Mouse (Mus musculus) frontal cortex, postnatal 14 days (tissue): ENCODE measurements around the gene Nppc.

Experiments
- DNase-seq, 2 experiments: peaks; one replicate each; pipeline ENCODE4 v3.0.0; 2022; ENCODE audit warnings: low spot score in 2 of 2

Gene Nppc

GRCm38 (mm10) chr1:86652675-86653074, 17.7 kb downstream of the Nppc start:
- no peak for DNase-seq

GRCm38 (mm10) chr1:86650272-86650671, 20.1 kb downstream of the Nppc start:
- DNase-seq, result peak; percentile 41 to 74

GRCm38 (mm10) chr1:86647517-86647916, 22.9 kb downstream of the Nppc start:
- DNase-seq, result no peak

- no peak for DNase-seq
Observed at GRCm38 (mm10) chr1:86643101-86643809, 27.1 kb downstream of the Nppc start.

GRCm38 (mm10) chr1:86634751-86635359, 35.5 kb downstream of the Nppc start:
- no peak for DNase-seq

- no peak for DNase-seq
Observed at GRCm38 (mm10) chr1:86633840-86634750, 36.3 kb downstream of the Nppc start.

GRCm38 (mm10) chr1:86633434-86633833, 36.9 kb downstream of the Nppc start:
- DNase-seq, result no peak

GRCm38 (mm10) chr1:86632732-86633380, 37.5 kb downstream of the Nppc start:
- no peak for DNase-seq

GRCm38 (mm10) chr1:86630527-86630926, 39.8 kb downstream of the Nppc start:
- DNase-seq, result no peak

- DNase-seq, result no peak
Observed at GRCm38 (mm10) chr1:86629936-86630335, 40.4 kb downstream of the Nppc start.

GRCm38 (mm10) chr1:86628270-86628669, 42.1 kb downstream of the Nppc start:
- DNase-seq, result no peak

GRCm38 (mm10) chr1:86623001-86624000, 47.1 kb downstream of the Nppc start:
- DNase-seq, result no peak

- DNase-seq, result no peak
Observed at GRCm38 (mm10) chr1:86622296-86622695, 48.1 kb downstream of the Nppc start.

- DNase-seq, result peak; percentile 25 to 73
Observed at GRCm38 (mm10) chr1:86618454-86619125, 51.8 kb downstream of the Nppc start.
